Comparison of ENCODE assay signal across 8 mouse cellular contexts in the genomic region with DNA sequence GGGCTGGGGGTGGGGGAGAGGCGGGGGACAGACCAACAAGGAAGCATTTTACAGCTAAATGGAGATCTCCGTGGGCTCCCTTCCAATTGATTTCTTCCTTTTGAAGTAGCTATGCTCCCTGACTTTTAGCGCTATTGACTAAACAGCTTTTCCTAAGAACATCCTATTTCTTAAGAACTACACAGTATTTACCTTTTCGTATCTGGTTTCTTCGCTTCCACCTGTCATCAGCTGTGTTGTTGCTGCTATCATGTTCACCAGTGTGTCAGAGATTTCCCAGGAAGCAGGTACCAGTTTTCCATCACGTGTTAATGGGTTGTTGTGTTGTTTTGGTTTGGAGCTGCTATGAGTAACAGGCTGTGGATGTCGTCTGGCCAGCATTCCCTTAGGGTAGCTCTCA. TPM values are rescaled to one million over a fixed set of nuclear protein-coding genes. Genes with fewer than 3 reads are reported as not detected.
DNase-seq lines count a peak whose midpoint lies in the region; ATAC-seq and TF ChIP-seq lines count a peak whose summit lies in the region.

TSS of gene Natd1 (minus strand) at position 260 of the 400 bp plus-strand sequence.

- peaks cover 13% of the 10 kb centered on the region for H3K4me1 ChIP-seq in forebrain, embryonic 14.5 days (ENCODE audit: control insufficient read depth, insufficient read depth, low read length)
- H3K4me1 ChIP-seq in intestine, postnatal 0 days (replicated peaks; ENCODE audit: control insufficient read depth, insufficient read depth, low read length): 0 out of 2 replicates have a peak, but pooled peaks cover 3% of the 10 kb centered on the region
- H3K4me1 ChIP-seq in neural tube, embryonic 12.5 days: peaks cover 24% of the 10 kb centered on the region

- H3K9me3 ChIP-seq in forebrain, embryonic 14.5 days (replicated peaks; ENCODE audit: control insufficient read depth, low read length): no peaks in the 10 kb centered on the region
- no peaks in the 10 kb centered on the region for H3K9me3 ChIP-seq in intestine, postnatal 0 days (ENCODE audit: control insufficient read depth)
- no peaks in the 10 kb centered on the region for H3K9me3 ChIP-seq in neural tube, embryonic 12.5 days

- no peak for TF ChIP-seq CTCF in intestine, postnatal 0 days (IDR thresholded peaks at IDR 0.05; ENCODE audit: low read depth)

- no peaks in the 10 kb centered on the region for H3K27me3 ChIP-seq in forebrain, embryonic 14.5 days (replicated peaks; ENCODE audit: control insufficient read depth, insufficient read depth, low read length)
- no peaks in the 10 kb centered on the region for H3K27me3 ChIP-seq in intestine, postnatal 0 days (replicated peaks; ENCODE audit: control insufficient read depth, insufficient read depth, low read length)
- no peaks in the 10 kb centered on the region for H3K27me3 ChIP-seq in neural tube, embryonic 12.5 days (replicated peaks)

- 40% methylated on average over 7 of the region's 7 CpGs for WGBS in forebrain, embryonic 14.5 days
- WGBS in intestine, postnatal 0 days: 26% methylated on average over 7 of the region's 7 CpGs
- 38% methylated on average over 7 of the region's 7 CpGs for WGBS in neural tube, embryonic 12.5 days

- peak within 1 kb of the TSS; percentile 95 for H3K4me3 ChIP-seq in forebrain, embryonic 14.5 days (ENCODE audit: low read depth, low read length)
- H3K4me3 ChIP-seq in intestine, postnatal 0 days (ENCODE audit: low read depth, low read length): peak within 1 kb of the TSS; percentile 93
- peak within 1 kb of the TSS; percentile 92 for H3K4me3 ChIP-seq in neural tube, embryonic 12.5 days

- peak within 1 kb of the TSS; percentile 88 for H3K27ac ChIP-seq in forebrain, embryonic 14.5 days (ENCODE audit: low read depth, low read length)
- H3K27ac ChIP-seq in intestine, postnatal 0 days (ENCODE audit: low read depth, low read length): peak within 1 kb of the TSS; percentile 57
- H3K27ac ChIP-seq in neural tube, embryonic 12.5 days: peak within 1 kb of the TSS; percentile 66

- no peak for DNase-seq in layer of hippocampus, postnatal 10 days (ENCODE audit: low spot score in 2 of 2)
- no peak for DNase-seq in layer of hippocampus, adult 9-11 months
- DNase-seq in adrenal gland, adult 8-10 months: no peak
- no peak for DNase-seq in forebrain, embryonic 14.5 days (ENCODE audit: low spot score)
- no peak for DNase-seq in thymus, postnatal 4 days
- DNase-seq in B cell, adult 2 months: no peak

- H3K9ac ChIP-seq in forebrain, embryonic 14.5 days (ENCODE audit: low read length): peak within 1 kb of the TSS; percentile 93
- peak within 1 kb of the TSS; percentile 73 for H3K9ac ChIP-seq in intestine, postnatal 0 days (ENCODE audit: low read depth, low read length)
- H3K9ac ChIP-seq in neural tube, embryonic 12.5 days: peak within 1 kb of the TSS; percentile 90

- peak within 1 kb of the TSS; percentile 79 for H3K4me2 ChIP-seq in forebrain, embryonic 14.5 days (ENCODE audit: low read length)
- peak within 1 kb of the TSS; percentile 98 for H3K4me2 ChIP-seq in intestine, postnatal 0 days (replicated peaks; ENCODE audit: low read depth)
- peak within 1 kb of the TSS; percentile 73 for H3K4me2 ChIP-seq in neural tube, embryonic 12.5 days (replicated peaks)

- no peak for ATAC-seq in forebrain, embryonic 14.5 days
- ATAC-seq in intestine, postnatal 0 days: no peak
- no peak for ATAC-seq in neural tube, embryonic 12.5 days (ENCODE audit: low FRiP score, low read depth)

- H3K36me3 ChIP-seq in forebrain, embryonic 14.5 days (ENCODE audit: control insufficient read depth, insufficient read depth, low read length): no peaks in the 10 kb centered on the region
- H3K36me3 ChIP-seq in intestine, postnatal 0 days (ENCODE audit: control insufficient read depth, insufficient read depth): no peaks in the 10 kb centered on the region
- no peaks in the 10 kb centered on the region for H3K36me3 ChIP-seq in neural tube, embryonic 12.5 days

RNA-seq across cellular contexts. Expression of gene Natd1, which starts in this region (rescaled TPM):
- total RNA-seq in layer of hippocampus, postnatal 10 days (2021): 10 to 100 TPM; 13.3 to 16.8 TPM
- 10 to 100 TPM; 22.4 to 27.7 (median 25.4) TPM for total RNA-seq in adrenal gland, adult 8-10 months (2022)
- polyA plus RNA-seq in forebrain, embryonic 14.5 days (2014; fragmentation: Nextera tagmentation; extraction: Ambion mirVana): 35.3 and 39.7 TPM in 2 replicates
- polyA plus RNA-seq in intestine, postnatal 0 days (2015; fragmentation: Nextera tagmentation; extraction: Ambion mirVana): 8.9 and 9.3 TPM in 2 replicates
- polyA plus RNA-seq in neural tube, embryonic 12.5 days (2016; fragmentation: Nextera tagmentation; extraction: Ambion mirVana): 27.2 and 28.8 TPM in 2 replicates
